Mouse (Mus musculus) hindbrain, embryonic 15.5 days (tissue): ENCODE results near the gene B3gnt4. TPM values are rescaled to one million over a fixed set of nuclear protein-coding genes. Genes with fewer than 3 reads are reported as not detected.

Experiments used
- ATAC-seq: fragments of 200-750 bp; cut with Nextera tagmentation; 2 replicates; pipeline ENCODE4 v1.8.0; 2017; ENCODE audit warnings: low read depth, moderate number of reproducible peaks, moderate TSS enrichment; ENCODE audit not compliant: low FRiP score
- H3K27ac ChIP-seq: fragments of 300-500 bp; sonication (generic); replicated peaks from 2 replicates; pipeline ENCODE4 v1.5.1; 2015; ENCODE audit warnings: mild to moderate bottlenecking, inconsistent platforms
- H3K27me3 ChIP-seq: fragments of 300-500 bp; sonication (generic); 2 replicates; pipeline ENCODE4 v1.6.1; 2015; ENCODE audit warnings: control low read depth, inconsistent platforms
- H3K36me3 ChIP-seq: fragments of 300-500 bp; sonication (generic); 2 replicates; pipeline ENCODE4 v1.6.1; 2015; ENCODE audit warnings: control low read depth, inconsistent platforms
- H3K4me1 ChIP-seq: fragments of 300-500 bp; sonication (generic); replicated peaks from 2 replicates; pipeline ENCODE4 v1.6.1; 2015; ENCODE audit warnings: control low read depth, inconsistent platforms
- H3K4me2 ChIP-seq: fragments of 300-500 bp; sonication (generic); 2 replicates; pipeline ENCODE4 v1.6.1; 2015; ENCODE audit warnings: moderate library complexity, mild to moderate bottlenecking, inconsistent platforms
- H3K4me3 ChIP-seq: fragments of 300-500 bp; sonication (generic); 2 replicates; pipeline ENCODE4 v1.5.1; 2015; ENCODE audit warnings: mild to moderate bottlenecking, inconsistent platforms
- H3K9ac ChIP-seq: fragments of 300-500 bp; sonication (generic); 2 replicates; pipeline ENCODE4 v1.6.1; 2015; ENCODE audit warnings: inconsistent platforms
- H3K9me3 ChIP-seq: fragments of 300-500 bp; sonication (generic); 2 replicates; pipeline ENCODE4 v1.6.1; 2016; ENCODE audit warnings: control low read depth, inconsistent platforms
- WGBS: fragments of 180-500 bp; shearing (Covaris S2); methylation state at CpG from one replicate; pipeline ENCODE4 v1.1.7; 2015; 5-methylcytosine and 5-hydroxymethylcytosine counted together
- polyA plus RNA-seq: library from polyadenylated mRNA; unstranded; fragments of >200 nt; fragmentation: Nextera tagmentation; extraction: Ambion mirVana; gene quantifications from 2 replicates; pipeline ENCODE4 v1.2.1, GENCODE M21; 2015

Gene B3gnt4
- 0.76 and 1.3 TPM in 2 replicates for polyA plus RNA-seq

DNA sequence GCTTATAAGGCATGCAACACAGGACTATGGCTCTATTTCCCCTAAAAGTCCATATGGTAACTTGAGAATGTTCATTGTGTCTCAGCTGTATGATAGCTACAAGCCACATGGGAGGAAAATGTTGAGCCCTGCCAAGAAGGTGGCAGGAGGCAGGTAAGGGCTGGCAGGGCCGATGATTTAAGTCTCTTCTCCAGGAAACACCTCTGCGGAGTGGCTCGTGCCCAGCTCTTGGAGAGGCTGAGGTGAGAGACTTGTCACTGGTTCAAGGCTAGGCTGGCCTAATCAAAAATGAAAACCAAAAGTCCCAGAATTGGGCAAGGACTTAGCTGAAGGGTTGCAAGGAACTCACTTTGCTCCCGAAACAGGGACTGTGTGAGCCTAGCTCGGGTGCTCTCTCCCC lies at the start of gene B3gnt4:
B3gnt4 (plus strand) TSS at position 301 of the 400 bp plus-strand sequence.
- H3K4me1 ChIP-seq: peaks cover 18% of the 10 kb centered on the region
- H3K27me3 ChIP-seq: 0 out of 2 replicates have a peak, but pooled peaks cover 3% of the 10 kb centered on the region
- H3K4me3 ChIP-seq: no peak within 1 kb of the TSS
- H3K9me3 ChIP-seq: no peaks in the 10 kb centered on the region
- no peak within 1 kb of the TSS for H3K9ac ChIP-seq
- 88% methylated on average over 5 of the region's 5 CpGs for WGBS
- peaks cover 10% of the 10 kb centered on the region; the same call in 1 of the 2 replicates for H3K36me3 ChIP-seq
- ATAC-seq: no peak
- no peak within 1 kb of the TSS for H3K27ac ChIP-seq
- H3K4me2 ChIP-seq: peak within 1 kb of the TSS; percentile 86

DNA sequence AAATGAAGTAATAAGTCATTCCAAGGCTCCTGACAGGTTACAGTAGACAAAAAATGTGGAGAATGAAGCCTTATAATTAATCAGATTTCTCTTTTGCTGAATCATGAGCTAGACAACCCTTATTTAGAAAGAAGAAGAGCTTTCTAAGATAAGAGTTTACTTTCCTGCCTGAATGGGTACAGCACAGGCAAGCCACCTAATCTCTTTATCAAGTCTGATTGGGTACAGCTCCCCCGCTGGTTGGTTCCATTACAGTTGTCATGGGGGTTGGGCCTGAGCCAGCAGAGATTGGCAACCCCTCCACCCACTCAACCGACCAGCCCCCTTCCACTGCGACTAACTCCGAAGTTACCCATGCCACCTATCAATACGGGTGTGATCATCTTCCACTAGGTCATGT lies 48.8 kb upstream of the B3gnt4 start:
- Histone ChIP-seq H3K4me3 (no peak overlapping the region), H3K4me2 (no peak overlapping the region), H3K4me1 (no peaks in the 10 kb centered on the region), H3K27me3 (no peaks in the 10 kb centered on the region), H3K36me3 (peaks cover 9% of the 10 kb centered on the region), H3K9ac (no peak overlapping the region), H3K27ac (no peak overlapping the region), H3K9me3 (no peaks in the 10 kb centered on the region)
- no peak for ATAC-seq
- 66% methylated on average over 5 of the region's 5 CpGs for WGBS

DNA sequence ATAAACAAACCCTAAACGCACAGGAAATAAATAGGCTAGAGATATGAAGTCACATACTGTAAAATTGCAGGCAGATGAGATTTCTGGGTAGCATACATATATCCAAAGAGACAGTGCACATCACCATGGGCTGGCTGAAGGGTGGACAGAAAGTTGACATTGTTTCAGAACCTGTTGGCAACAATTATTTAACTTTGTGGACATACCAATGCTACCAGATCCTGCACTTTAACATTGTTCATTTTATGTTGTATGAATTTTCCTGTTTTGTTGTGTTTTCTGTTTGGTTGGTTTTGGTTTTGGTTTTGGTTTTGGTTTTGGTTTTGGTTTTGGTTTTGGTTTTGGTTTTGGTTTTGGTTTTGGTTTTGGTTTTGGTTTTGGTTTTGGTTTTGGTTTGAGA lies 45.6 kb upstream of the B3gnt4 start:
- H3K9me3 ChIP-seq: no peaks in the 10 kb centered on the region
- no peaks in the 10 kb centered on the region for H3K36me3 ChIP-seq
- 88% methylated on average over 1 of the region's 1 CpGs for WGBS
- H3K9ac ChIP-seq: no peak overlapping the region
- ATAC-seq: no peak
- no peak overlapping the region for H3K4me3 ChIP-seq
- no peak overlapping the region for H3K4me2 ChIP-seq
- H3K4me1 ChIP-seq: no peaks in the 10 kb centered on the region
- no peaks in the 10 kb centered on the region for H3K27me3 ChIP-seq
- H3K27ac ChIP-seq: no peak overlapping the region

DNA sequence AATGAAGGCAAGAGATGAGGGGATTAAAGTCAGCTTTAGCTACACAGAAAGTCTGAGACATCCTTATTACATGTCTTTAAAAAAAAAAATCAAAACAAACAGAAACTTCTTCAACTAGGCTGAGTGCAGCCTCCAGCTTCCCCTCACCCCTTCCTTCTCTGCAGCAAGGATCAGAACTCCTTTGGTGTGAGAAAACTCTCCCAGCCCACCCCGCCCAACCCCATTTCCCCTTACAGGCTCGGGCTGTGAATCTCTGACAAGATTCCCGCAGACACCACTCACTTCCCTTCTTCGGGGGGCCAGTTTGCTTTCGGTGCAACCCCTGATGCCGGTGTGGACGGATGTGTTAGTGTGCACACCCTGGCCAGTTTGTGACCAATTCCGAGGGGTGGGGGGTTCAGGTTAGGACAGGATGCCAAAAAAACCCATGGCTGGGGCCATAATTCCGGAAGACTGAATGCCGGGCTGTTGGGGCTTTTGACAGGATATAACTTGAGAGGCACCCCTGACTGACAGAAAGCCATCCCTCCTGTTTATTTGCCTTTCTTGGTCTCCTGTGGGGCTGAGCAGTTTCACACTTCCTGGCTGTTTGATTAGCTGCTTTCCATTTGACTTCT lies 39.4 kb upstream of the B3gnt4 start:
- no peak overlapping the region for H3K4me3 ChIP-seq
- H3K27ac ChIP-seq: no peak overlapping the region
- no peak for ATAC-seq
- H3K9me3 ChIP-seq: no peaks in the 10 kb centered on the region
- H3K27me3 ChIP-seq: no peaks in the 10 kb centered on the region
- 70% methylated on average over 10 of the region's 10 CpGs for WGBS
- no peak overlapping the region for H3K4me2 ChIP-seq
- H3K36me3 ChIP-seq: no peaks in the 10 kb centered on the region
- no peak overlapping the region for H3K9ac ChIP-seq
- H3K4me1 ChIP-seq: no peaks in the 10 kb centered on the region

DNA sequence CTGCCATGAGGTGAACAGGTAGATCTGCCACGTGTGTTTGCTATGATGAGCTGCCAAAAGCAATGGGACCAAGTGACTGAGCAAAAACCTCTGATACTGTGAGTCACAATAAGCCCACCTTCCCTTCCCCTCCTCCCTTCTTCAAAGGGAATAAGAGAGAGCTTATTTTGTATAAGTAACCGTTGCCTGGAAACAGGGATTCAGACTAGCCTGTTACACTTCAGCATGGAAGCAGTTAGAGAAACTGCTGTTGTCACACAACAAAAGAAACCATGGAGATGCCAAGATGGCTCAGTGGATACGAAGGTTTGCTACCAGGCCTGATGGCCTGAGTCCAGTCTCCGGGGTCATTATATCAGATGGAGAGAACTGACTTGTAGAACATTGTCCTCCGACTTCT lies 36.4 kb upstream of the B3gnt4 start:
- H3K4me2 ChIP-seq: no peak overlapping the region
- H3K27ac ChIP-seq: no peak overlapping the region
- ATAC-seq: no peak
- no peaks in the 10 kb centered on the region for H3K27me3 ChIP-seq
- H3K36me3 ChIP-seq: no peaks in the 10 kb centered on the region
- 47% methylated on average over 5 of the region's 5 CpGs for WGBS
- no peaks in the 10 kb centered on the region for H3K4me1 ChIP-seq
- no peak overlapping the region for H3K9ac ChIP-seq
- H3K4me3 ChIP-seq: no peak overlapping the region
- no peaks in the 10 kb centered on the region for H3K9me3 ChIP-seq

DNA sequence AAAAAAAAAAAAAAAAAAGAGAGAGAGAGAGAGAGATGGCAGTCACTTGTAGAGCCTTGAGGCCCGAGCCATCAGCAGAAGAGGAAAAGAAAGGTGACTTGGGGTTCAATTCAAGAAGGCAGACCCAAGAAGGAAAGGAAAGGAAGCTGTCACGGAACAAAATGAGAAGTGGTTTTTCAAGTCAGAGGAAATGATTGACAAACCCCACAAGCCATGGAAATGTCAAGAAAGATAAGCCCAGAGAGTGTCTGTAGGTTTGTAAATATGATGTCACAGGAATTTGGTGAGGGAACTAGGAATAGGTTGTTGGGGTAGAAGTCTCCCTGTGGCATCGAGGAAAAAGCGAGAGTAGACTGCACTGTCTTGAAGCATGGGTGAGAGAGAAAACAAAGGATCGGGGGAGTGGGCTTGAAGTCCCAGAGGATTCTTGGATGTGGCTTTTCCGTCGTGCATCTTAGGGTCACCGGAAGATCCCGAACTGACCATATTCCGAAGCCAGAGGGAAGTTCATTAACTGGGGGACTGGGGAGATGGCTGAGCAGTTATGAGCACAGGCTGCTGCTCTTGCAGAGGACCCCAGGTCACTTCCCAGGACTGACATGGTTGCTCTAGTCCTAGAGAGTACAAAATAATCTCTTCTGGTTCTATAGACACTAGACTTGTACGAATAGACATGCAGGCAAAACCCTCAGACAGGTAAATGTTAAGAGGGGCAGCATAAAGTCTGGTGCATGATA lies 22.4 kb upstream of the B3gnt4 start:
- no peak overlapping the region for H3K9ac ChIP-seq
- no peaks in the 10 kb centered on the region for H3K9me3 ChIP-seq
- no peaks in the 10 kb centered on the region for H3K27me3 ChIP-seq
- no peak for ATAC-seq
- H3K36me3 ChIP-seq: no peaks in the 10 kb centered on the region
- 87% methylated on average over 11 of the region's 11 CpGs for WGBS
- H3K4me2 ChIP-seq: no peak overlapping the region
- H3K4me1 ChIP-seq: peaks cover 8% of the 10 kb centered on the region
- H3K27ac ChIP-seq: no peak overlapping the region
- no peak overlapping the region for H3K4me3 ChIP-seq

DNA sequence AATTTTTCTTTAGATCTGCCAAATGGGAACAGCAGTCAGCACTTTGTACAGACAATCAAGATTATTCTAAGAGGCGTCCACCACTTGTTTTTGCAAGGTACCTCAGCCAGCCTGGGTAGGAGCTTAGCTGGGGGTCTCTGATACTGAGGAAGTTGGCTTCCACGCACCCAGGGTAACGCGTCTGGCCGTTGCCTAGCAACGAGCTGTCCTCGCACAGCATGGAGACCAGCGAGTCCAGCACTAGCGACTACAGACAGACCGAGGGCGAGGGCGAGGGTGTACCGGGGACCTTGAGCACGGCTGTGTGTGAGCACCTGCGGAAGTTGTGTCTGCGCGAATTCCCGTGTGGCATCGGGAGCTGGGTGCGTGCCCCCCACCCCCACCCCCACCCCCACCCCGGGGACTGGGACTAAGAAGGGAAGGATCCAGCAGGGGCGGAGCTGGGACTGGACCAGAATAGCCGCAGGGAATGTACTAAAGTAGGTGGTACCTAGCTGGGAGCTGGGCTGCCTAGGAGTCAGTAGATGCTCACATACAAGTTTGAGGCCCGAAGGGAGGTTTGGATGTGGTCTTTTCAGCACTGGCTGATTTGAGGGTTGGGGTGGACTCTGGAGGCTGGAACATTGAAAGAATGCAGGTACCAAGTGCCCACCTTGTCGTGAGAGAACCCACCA lies 21.0 kb upstream of the B3gnt4 start, which contains the start of the genes Lrrc43 and Il31:
Lrrc43 (plus strand) TSS at position 194 of the 674 bp plus-strand sequence.
Il31 (minus strand) TSS at position 378 of the 674 bp plus-strand sequence.
- Histone ChIP-seq H3K9me3 (no peaks in the 10 kb centered on the region), H3K27ac (no peak within 1 kb of the TSS), H3K36me3 (no peaks in the 10 kb centered on the region), H3K27me3 (no peaks in the 10 kb centered on the region), H3K4me1 (peaks cover 8% of the 10 kb centered on the region), H3K4me2 (peak within 1 kb of the TSS; percentile 62), H3K4me3 (peak within 1 kb of the TSS; percentile 29), H3K9ac (no peak within 1 kb of the TSS)
- peak; percentile 78 for ATAC-seq
- WGBS: 7% methylated on average over 25 of the region's 25 CpGs

DNA sequence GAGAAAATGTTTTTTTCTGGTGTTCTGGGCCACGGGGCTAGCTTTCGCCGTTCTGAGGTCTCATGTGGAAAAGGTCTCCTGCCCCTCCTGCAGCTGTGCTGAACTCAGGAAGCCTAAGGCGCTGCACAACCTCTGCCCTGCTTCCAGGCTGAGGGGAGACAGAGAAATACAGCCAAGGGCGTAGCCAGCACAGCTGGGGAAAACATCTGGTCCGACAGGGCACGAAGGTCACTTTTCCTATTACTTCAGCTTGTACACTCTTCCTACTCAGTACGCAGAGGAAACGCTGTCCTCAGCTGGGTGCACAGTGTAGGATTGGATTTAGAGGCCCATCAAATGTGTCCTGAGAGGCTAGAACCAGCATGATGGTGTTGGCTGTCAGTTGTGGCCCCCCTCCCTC lies 20.3 kb upstream of the B3gnt4 start:
- H3K36me3 ChIP-seq: no peaks in the 10 kb centered on the region
- WGBS: 70% methylated on average over 9 of the region's 9 CpGs
- H3K4me1 ChIP-seq: peaks cover 8% of the 10 kb centered on the region
- H3K9me3 ChIP-seq: no peaks in the 10 kb centered on the region
- H3K4me2 ChIP-seq: 0 out of 2 replicates have a peak overlapping the region, but pooled peaks have one; percentile 62
- H3K27me3 ChIP-seq: no peaks in the 10 kb centered on the region
- ATAC-seq: no peak
- H3K27ac ChIP-seq: no peak overlapping the region
- H3K4me3 ChIP-seq: no peak overlapping the region
- no peak overlapping the region for H3K9ac ChIP-seq

DNA sequence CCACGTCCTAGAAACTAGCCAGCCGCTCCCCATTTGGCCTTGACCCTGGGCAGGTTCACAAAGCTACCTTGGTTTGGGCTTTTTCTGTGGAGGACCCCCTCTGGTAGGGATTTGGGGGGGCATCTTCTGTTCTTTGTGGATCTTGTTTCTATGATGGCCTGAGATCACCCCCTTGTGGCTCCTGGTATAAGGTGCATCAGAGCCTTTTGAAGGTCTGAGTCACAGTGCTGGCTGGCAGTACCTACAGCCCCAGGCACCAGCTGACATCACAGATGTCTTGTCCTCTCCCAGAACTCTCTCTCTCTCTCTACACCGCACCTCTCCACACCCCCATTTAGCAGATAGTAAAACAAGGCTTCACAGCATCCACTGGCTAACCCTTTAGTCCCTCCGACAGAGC lies 10.5 kb upstream of the B3gnt4 start:
- 40% methylated on average over 4 of the region's 4 CpGs for WGBS
- Histone ChIP-seq H3K36me3 (no peaks in the 10 kb centered on the region), H3K4me2 (no peak overlapping the region), H3K27ac (no peak overlapping the region), H3K4me3 (no peak overlapping the region), H3K4me1 (peaks cover 8% of the 10 kb centered on the region; the same call in 1 of the 2 replicates), H3K9ac (no peak overlapping the region), H3K9me3 (no peaks in the 10 kb centered on the region), H3K27me3 (no peaks in the 10 kb centered on the region)
- ATAC-seq: no peak; the same call in 1 of the 2 replicates

DNA sequence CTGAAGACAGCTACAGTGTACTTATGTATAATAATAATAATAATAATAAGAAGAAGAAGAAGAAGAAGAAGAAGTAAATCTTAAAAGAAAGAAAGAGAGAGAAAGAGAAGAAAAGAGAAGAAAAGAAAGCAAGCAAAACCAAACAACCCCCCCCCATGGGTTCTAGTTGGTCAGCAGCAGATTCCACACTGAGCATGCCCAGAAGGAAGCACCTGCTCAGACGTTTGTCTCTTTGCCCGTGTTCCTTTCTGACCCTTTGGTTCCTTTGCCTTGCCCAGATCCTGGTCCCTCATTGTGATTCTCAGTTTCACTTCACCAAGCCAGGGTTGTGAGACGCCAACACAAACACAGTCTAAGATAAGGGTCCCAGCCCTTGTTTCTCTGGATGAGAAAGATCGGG lies 8.3 kb upstream of the B3gnt4 start:
- no peaks in the 10 kb centered on the region for H3K36me3 ChIP-seq
- no peaks in the 10 kb centered on the region for H3K27me3 ChIP-seq
- 69% methylated on average over 4 of the region's 4 CpGs for WGBS
- no peak overlapping the region for H3K27ac ChIP-seq
- H3K9me3 ChIP-seq: no peaks in the 10 kb centered on the region
- no peak overlapping the region for H3K9ac ChIP-seq
- ATAC-seq: no peak
- H3K4me3 ChIP-seq: no peak overlapping the region
- no peak overlapping the region for H3K4me2 ChIP-seq
- peaks cover 8% of the 10 kb centered on the region; the same call in 1 of the 2 replicates for H3K4me1 ChIP-seq

DNA sequence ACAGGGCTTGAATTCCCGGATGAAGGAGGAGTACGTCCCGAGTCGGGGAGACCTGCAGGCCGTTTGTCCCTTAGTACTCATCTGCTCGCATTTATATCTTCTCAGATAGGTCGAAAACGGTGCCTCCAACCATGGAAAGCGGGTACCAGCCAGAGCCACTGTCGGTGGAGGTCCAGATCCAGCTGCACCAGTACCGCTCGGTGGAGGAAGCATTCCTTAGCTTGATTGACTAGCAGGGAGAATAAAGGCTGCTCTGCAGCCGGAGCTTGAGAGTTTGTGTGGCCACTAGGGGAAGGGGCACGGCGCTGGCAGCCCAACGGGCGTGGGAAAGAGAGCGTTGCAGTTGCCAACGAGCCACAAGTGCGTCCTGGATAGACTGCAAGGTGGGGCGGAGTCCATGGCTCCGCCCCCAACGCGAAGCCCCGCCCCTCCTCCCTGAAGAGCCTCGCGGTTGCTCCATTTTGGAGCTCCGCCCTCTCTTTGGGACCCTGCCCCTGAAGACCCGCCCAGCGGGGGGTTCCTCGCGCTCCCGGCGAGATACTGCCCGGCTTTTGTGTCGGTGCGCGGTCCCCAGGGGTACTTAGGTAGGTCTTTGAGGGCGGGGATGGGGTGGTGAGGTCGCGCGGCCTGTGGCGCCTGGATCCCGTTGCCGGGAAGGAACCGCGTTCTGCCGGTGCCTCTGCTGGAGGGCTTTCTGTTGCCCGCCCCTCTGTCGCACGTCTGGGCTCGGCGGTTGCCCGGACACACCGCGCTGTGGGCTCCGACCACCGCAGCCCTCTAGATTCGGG lies 2.1 kb upstream of the B3gnt4 start:
- H3K9ac ChIP-seq: peak overlapping the region; percentile 37
- WGBS: under 1% methylated on average over 58 of the region's 59 CpGs
- H3K4me2 ChIP-seq: peak overlapping the region; percentile 86
- H3K4me3 ChIP-seq: peak overlapping the region; percentile 51
- peaks cover 18% of the 10 kb centered on the region for H3K4me1 ChIP-seq
- peak overlapping the region; percentile 50 for H3K27ac ChIP-seq
- peaks cover 10% of the 10 kb centered on the region; the same call in 1 of the 2 replicates for H3K36me3 ChIP-seq
- H3K27me3 ChIP-seq: 0 out of 2 replicates have a peak, but pooled peaks cover 3% of the 10 kb centered on the region
- no peaks in the 10 kb centered on the region for H3K9me3 ChIP-seq
- peak; percentile 90 for ATAC-seq
